Mouse (Mus musculus): ENCODE data around the gene Hspa12b.

- TF ChIP-seq POLR2A (IDR thresholded peaks at IDR 0.05; ENCODE audit: low read depth, low read length) (no peak), CTCF (conservative IDR thresholded peaks at IDR 0.05; ENCODE audit: insufficient read depth, insufficient read length, low read depth, low read length) (no peak)
Observed at GRCm38 (mm10) chr2:131145121-131145520, 18.0 kb downstream of the Hspa12b start.

All from kidney, adult 2 months (tissue).